Mouse (Mus musculus) embryonic facial prominence, embryonic 12.5 days (tissue): ENCODE measurements around the gene Figla. TPM values are rescaled to one million over a fixed set of nuclear protein-coding genes. Genes with fewer than 3 reads are reported as not detected.

ENCODE experiments used
- ATAC-seq: fragments of 200-750 bp; cut with Nextera tagmentation; 2 replicates; pipeline ENCODE4 v1.8.0; 2017; ENCODE audit not compliant: insufficient number of reproducible peaks, insufficient read depth, low FRiP score, low TSS enrichment
- H3K27ac ChIP-seq: fragments of 300-500 bp; sonication (generic); 2 replicates; pipeline ENCODE4 v1.5.1; 2016; ENCODE audit warnings: mild to moderate bottlenecking
- H3K27me3 ChIP-seq: fragments of 300-500 bp; sonication (generic); 2 replicates; pipeline ENCODE4 v1.6.1; 2016; ENCODE audit warnings: mild to moderate bottlenecking, moderate library complexity
- H3K36me3 ChIP-seq: fragments of 300-500 bp; sonication (generic); 2 replicates; pipeline ENCODE4 v1.6.1; 2016; ENCODE audit warnings: mild to moderate bottlenecking
- H3K4me1 ChIP-seq: fragments of 300-500 bp; sonication (generic); 2 replicates; pipeline ENCODE4 v1.6.1; 2016
- H3K4me2 ChIP-seq: fragments of 300-500 bp; sonication (generic); replicated peaks from 2 replicates; pipeline ENCODE4 v1.6.1; 2016; ENCODE audit warnings: mild to moderate bottlenecking, moderate library complexity
- H3K4me3 ChIP-seq: fragments of 300-500 bp; sonication (generic); 2 replicates; pipeline ENCODE4 v1.5.1; 2016; ENCODE audit warnings: mild to moderate bottlenecking
- H3K9ac ChIP-seq: fragments of 300-500 bp; sonication (generic); 2 replicates; pipeline ENCODE4 v1.6.1; 2016; ENCODE audit warnings: mild to moderate bottlenecking, moderate library complexity
- H3K9me3 ChIP-seq: fragments of 300-500 bp; sonication (generic); 2 replicates; pipeline ENCODE4 v1.6.1; 2016; ENCODE audit warnings: mild to moderate bottlenecking, moderate library complexity
- WGBS: fragments of 180-500 bp; shearing (Covaris S2); methylation state at CpG from one replicate; pipeline ENCODE4 v1.1.7; 2016; 5-methylcytosine and 5-hydroxymethylcytosine counted together
- polyA plus RNA-seq: library from polyadenylated mRNA; unstranded; fragments of >200 nt; fragmentation: Nextera tagmentation; extraction: Ambion mirVana; gene quantifications from 2 replicates; pipeline ENCODE4 v1.2.1, GENCODE M21; 2016

Figla gene
- polyA plus RNA-seq, 1 experiment from 2014 or later: not detected

DNA sequence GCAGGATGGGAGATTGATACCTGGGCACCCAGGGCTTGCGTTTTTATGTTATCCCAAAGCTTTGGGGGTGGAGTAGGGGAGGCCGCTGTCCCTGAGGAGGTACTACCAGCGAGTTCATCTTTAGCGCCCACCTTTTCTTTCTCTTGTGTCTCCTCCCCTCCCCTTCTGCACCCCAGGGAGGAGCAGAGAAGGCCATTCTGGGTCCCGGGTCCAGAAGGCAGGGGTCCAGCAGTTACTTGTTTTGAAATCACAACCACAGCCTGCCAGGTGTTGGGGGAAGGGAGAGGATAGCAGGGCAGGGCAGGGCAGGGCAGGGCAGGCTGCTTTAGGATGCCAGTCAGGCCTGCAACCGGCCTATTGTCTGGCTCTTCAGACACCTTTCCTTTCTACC, 13.3 kb downstream of the Figla start:
- peak overlapping the region; percentile 61 for H3K4me3 ChIP-seq
- no peaks in the 10 kb centered on the region for H3K36me3 ChIP-seq
- H3K27ac ChIP-seq: no peak overlapping the region
- 9% methylated on average over 6 of the region's 6 CpGs for WGBS
- ATAC-seq: no peak
- H3K4me1 ChIP-seq: 0 out of 2 replicates have a peak, but pooled peaks cover 5% of the 10 kb centered on the region
- H3K9me3 ChIP-seq: no peaks in the 10 kb centered on the region
- H3K4me2 ChIP-seq: peak overlapping the region; percentile 92
- H3K9ac ChIP-seq: peak overlapping the region; percentile 72
- peaks cover 17% of the 10 kb centered on the region for H3K27me3 ChIP-seq

DNA sequence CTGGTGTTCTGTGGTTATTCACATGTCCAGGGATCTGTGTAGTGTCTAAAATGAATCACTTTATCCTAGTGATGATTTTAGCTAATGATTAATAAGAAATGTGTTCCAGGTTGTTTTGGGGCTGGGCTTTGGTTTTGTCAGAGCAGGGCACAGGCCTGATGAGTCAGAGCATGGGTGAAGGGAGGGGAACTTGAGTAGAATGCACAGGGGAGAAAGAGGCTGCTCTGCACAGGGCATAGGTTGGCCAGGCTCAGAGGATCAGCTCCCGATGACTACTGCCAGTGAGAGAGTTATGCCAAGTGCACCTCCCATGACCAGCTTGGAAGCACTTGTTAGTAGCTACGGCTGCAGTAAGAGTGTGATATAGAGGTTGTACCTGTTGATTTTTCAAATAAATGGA, 15.6 kb downstream of the Figla start:
- Histone ChIP-seq H3K4me2 (no peak overlapping the region), H3K27me3 (peaks cover 17% of the 10 kb centered on the region), H3K36me3 (no peaks in the 10 kb centered on the region), H3K9ac (no peak overlapping the region), H3K4me3 (no peak overlapping the region), H3K27ac (no peak overlapping the region), H3K9me3 (no peaks in the 10 kb centered on the region), H3K4me1 (0 out of 2 replicates have a peak, but pooled peaks cover 5% of the 10 kb centered on the region)
- WGBS: 90% methylated on average over 2 of the region's 2 CpGs
- no peak for ATAC-seq

DNA sequence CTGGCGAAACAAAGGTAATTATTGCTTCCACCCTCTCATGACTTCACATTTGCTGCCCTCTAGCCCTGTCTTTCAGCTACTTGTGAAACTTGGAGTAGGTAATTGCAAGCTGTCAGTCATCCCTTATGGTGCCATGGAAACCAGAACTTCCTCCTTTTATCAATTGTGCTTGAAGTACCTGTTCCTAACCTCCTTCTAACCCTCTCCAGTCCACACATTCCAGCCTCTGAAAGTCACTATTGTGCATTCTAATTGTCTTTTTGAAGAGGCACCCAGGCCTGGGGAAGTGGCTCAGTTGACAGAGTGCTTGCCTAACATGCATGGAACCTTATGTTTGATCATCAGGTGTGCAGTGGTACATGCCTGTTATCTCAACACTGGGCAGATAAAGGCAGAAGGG, 17.7 kb downstream of the Figla start:
- H3K4me1 ChIP-seq: 0 out of 2 replicates have a peak, but pooled peaks cover 5% of the 10 kb centered on the region
- no peak for ATAC-seq

DNA sequence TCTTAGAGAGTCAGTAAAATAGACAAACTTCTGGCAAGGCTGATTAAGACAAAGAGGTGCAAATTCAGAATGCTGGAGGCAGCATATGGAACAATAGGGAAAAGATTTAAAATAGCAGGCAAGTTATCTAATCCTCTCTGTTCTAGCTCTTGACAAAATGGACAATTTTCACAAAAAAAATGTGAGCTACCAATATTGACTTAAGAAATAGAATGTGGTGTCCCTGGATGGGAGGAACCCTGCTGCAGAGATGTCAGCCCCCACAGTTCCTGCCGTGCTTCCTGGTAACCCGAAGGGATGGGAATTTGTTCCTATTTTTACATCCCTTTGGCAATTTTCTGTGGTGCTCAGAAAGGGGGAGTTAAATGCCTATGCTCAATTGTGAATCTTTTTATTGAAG, 22.9 kb downstream of the Figla start:
- no peak for ATAC-seq

More for the DNA sequence above, 17.7 kb downstream of the Figla start:
- Histone ChIP-seq H3K9me3 (no peaks in the 10 kb centered on the region), H3K27ac (no peak overlapping the region), H3K9ac (no peak overlapping the region), H3K27me3 (peaks cover 10% of the 10 kb centered on the region), H3K4me2 (no peak overlapping the region), H3K4me3 (no peak overlapping the region), H3K36me3 (no peaks in the 10 kb centered on the region)
- WGBS: 71% methylated on average over 1 of the region's 1 CpGs

DNA sequence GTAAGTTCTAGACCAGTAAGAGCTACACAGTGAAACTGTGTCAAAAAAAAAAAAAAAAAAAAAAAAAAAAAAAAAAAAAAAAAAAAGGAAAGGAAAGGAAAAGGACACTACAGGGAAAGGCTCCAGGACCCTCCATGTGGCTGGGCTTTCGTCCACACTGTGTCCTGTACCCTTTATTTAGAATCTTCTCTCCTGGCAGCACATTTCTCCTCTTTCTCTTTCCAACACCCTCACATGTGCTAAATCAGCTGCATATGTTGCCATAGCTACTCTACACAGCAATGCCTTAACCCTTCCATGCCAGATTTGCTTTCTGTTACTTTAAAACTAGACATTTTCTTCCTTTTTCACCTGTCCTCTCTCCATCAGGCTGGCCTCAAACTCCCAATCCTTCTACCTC, 24.2 kb downstream of the Figla start:
- H3K27ac ChIP-seq: no peak overlapping the region
- no peak overlapping the region for H3K4me3 ChIP-seq
- H3K27me3 ChIP-seq: no peaks in the 10 kb centered on the region
- H3K36me3 ChIP-seq: no peaks in the 10 kb centered on the region
- no peak overlapping the region for H3K9ac ChIP-seq
- no peak for ATAC-seq
- WGBS: 32% methylated on average over 1 of the region's 1 CpGs
- no peak overlapping the region for H3K4me2 ChIP-seq
- no peaks in the 10 kb centered on the region for H3K9me3 ChIP-seq
- H3K4me1 ChIP-seq: 0 out of 2 replicates have a peak, but pooled peaks cover 4% of the 10 kb centered on the region

More for the DNA sequence above, 22.9 kb downstream of the Figla start:
- no peak overlapping the region for H3K4me2 ChIP-seq
- no peaks in the 10 kb centered on the region for H3K36me3 ChIP-seq
- no peaks in the 10 kb centered on the region for H3K27me3 ChIP-seq
- no peak overlapping the region for H3K27ac ChIP-seq
- H3K9ac ChIP-seq: no peak overlapping the region
- no peak overlapping the region for H3K4me3 ChIP-seq
- WGBS: 58% methylated on average over 2 of the region's 2 CpGs
- 0 out of 2 replicates have a peak, but pooled peaks cover 4% of the 10 kb centered on the region for H3K4me1 ChIP-seq
- H3K9me3 ChIP-seq: no peaks in the 10 kb centered on the region

DNA sequence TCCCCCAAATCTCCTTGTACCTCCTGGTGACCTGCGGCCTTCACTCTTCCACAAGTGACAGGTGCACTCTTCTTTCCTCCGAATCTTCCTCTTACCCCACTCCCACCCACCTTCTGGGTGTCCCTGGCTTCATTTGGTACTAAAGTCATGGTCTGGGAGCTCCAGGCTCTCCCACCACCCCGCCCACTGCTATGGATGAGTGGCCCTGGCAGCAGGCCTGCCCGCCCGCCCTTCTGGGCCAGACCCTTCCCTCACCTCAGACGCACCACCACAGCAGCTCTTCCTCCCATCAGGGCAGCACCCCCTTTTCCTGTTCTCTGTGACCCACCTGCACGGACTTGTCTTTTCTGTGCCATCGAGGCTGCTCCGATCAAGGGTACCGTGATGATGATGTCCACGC, 31.5 kb downstream of the Figla start:
- Histone ChIP-seq H3K9me3 (no peaks in the 10 kb centered on the region), H3K4me2 (no peak overlapping the region), H3K4me3 (no peak overlapping the region), H3K27me3 (0 out of 2 replicates have a peak, but pooled peaks cover 3% of the 10 kb centered on the region), H3K36me3 (no peaks in the 10 kb centered on the region), H3K9ac (no peak overlapping the region), H3K27ac (no peak overlapping the region), H3K4me1 (peaks cover 13% of the 10 kb centered on the region)
- WGBS: 87% methylated on average over 11 of the region's 11 CpGs
- ATAC-seq: no peak

DNA sequence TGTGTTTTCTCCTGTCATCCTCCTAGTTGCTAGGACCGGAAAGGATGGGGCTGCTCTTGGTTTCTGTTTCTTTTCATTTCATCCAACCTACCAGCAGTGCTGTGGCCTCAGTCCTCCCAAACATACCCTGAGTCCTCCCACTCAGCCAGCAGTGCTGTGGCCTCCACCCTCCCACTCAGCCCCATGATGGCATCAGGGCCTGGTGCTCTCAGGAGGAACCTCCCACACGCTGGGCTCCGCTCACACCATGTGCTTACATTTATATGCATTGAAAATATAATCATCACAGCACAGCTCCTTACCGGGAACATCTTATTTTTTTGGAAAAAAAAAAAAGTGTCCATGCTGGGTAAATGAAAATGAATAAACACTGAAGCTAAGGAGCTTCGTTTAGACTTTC, 32.5 kb downstream of the Figla start:
- Histone ChIP-seq H3K9me3 (no peaks in the 10 kb centered on the region), H3K36me3 (no peaks in the 10 kb centered on the region), H3K4me3 (no peak overlapping the region), H3K27me3 (0 out of 2 replicates have a peak, but pooled peaks cover 3% of the 10 kb centered on the region), H3K9ac (no peak overlapping the region), H3K4me1 (peaks cover 13% of the 10 kb centered on the region), H3K27ac (no peak overlapping the region), H3K4me2 (no peak overlapping the region)
- 85% methylated on average over 5 of the region's 5 CpGs for WGBS
- ATAC-seq: no peak

DNA sequence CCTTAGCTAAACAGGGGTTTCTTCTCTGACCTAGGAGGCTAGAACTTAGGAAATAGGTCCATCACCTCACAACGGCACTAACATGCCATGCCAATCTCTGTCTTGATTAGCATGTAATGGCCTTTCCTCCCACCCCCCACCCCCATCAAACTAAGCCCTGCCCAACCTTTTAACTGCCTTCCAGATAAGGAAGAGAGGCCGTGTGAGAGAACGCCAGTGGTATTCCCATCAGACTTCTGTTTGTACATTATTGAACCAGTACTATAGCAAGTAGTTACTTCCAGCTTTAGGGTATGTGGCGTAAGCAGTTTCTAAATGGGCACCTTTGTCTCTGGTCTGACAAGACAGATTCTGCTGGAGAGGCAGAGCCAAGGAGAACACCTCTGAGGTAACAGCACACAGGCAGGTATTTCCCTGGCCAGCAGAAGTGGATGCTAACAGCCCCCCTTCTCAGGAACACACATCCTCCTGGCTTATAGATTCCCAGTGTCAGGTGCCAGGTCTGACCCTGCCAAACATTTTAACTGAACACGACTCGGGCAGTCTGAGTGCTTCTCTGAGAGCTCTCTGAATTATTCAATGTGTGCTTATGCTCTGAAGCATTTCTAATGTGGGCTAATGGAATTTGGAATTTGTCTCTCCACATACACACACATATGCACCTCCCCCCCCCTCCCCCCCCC, 34.8 kb downstream of the Figla start:
- H3K9me3 ChIP-seq: no peaks in the 10 kb centered on the region
- WGBS: 57% methylated on average over 6 of the region's 6 CpGs

DNA sequence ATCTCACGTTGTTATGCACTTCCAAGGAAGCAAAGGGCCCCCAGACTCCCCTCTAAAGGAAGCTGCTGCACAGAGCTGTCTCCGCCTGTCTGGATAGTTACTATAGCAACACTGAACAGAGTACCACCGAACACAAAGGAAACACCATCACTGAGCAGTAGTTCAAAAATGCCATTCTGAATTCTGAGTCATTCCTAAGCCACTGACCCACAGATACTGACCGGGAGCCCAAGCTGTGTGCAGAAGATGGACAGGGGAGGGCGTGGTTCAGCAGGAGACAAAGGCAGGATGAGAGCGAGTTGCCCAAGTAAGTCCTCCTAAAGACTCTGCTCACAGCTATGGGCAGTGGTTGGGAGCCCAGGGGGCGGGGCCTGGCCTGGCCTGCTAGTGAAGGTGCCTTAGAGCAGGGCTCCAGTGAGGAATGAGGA, 36.1 kb downstream of the Figla start:
- H3K4me2 ChIP-seq: no peak overlapping the region
- H3K27ac ChIP-seq: peak overlapping the region; percentile 4; the same call in 1 of the 2 replicates
- H3K4me3 ChIP-seq: no peak overlapping the region
- no peaks in the 10 kb centered on the region for H3K36me3 ChIP-seq
- 30% methylated on average over 7 of the region's 7 CpGs for WGBS
- 0 out of 2 replicates have a peak, but pooled peaks cover 3% of the 10 kb centered on the region for H3K27me3 ChIP-seq
- H3K9ac ChIP-seq: no peak overlapping the region
- H3K9me3 ChIP-seq: no peaks in the 10 kb centered on the region
- H3K4me1 ChIP-seq: peaks cover 13% of the 10 kb centered on the region
- no peak for ATAC-seq

More for the DNA sequence above, 34.8 kb downstream of the Figla start:
- no peak overlapping the region for H3K4me2 ChIP-seq
- H3K27ac ChIP-seq: no peak overlapping the region
- H3K27me3 ChIP-seq: 0 out of 2 replicates have a peak, but pooled peaks cover 3% of the 10 kb centered on the region
- ATAC-seq: no peak
- H3K4me3 ChIP-seq: no peak overlapping the region
- H3K4me1 ChIP-seq: peaks cover 13% of the 10 kb centered on the region
- no peak overlapping the region for H3K9ac ChIP-seq
- H3K36me3 ChIP-seq: no peaks in the 10 kb centered on the region

DNA sequence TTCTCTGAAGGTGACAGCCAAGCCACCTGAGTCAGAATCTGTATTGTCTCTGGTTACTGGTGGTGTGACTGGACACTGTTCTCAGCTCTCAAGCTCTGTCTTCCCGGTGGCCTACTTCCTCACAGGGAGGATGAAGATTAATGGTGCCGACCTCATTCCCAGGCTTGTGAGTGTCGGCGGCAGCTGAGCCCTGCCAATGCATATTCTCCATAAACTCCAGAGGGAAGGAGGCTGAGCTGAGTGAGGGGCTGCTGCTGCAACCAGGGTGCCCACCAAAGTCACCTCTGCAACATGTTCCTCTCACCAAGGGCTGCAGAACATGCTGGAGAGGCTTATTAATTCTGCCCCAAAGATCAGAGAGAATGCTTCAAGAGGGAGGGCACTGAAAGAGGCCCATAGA, 36.6 kb downstream of the Figla start:
- no peak overlapping the region; the same call in 1 of the 2 replicates for H3K27ac ChIP-seq
- ATAC-seq: no peak
- no peaks in the 10 kb centered on the region for H3K36me3 ChIP-seq
- H3K4me1 ChIP-seq: peaks cover 13% of the 10 kb centered on the region
- no peak overlapping the region for H3K4me3 ChIP-seq
- no peak overlapping the region for H3K4me2 ChIP-seq
- no peak overlapping the region for H3K9ac ChIP-seq
- H3K27me3 ChIP-seq: 0 out of 2 replicates have a peak, but pooled peaks cover 3% of the 10 kb centered on the region
- H3K9me3 ChIP-seq: no peaks in the 10 kb centered on the region
- 64% methylated on average over 4 of the region's 4 CpGs for WGBS

DNA sequence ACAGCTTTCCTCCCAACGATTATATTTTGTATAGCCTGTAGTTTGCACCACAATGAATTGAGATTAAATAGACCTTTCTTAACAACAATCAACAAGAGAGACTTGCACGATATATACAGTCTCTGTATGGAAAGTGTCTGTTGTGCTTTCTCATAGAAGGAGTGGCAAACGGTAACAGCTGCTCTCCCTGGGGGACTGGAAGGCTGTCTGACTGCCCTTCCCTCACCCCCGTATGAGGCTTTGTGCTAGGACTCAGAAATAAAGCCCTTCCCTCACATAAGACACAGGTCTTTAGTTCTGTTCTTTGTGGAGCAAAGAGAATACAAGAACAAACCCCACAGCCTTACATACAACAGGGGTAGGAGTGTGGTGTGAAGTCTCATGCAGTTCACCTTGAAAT, 37.1 kb downstream of the Figla start:
- H3K9ac ChIP-seq: no peak overlapping the region
- no peaks in the 10 kb centered on the region for H3K36me3 ChIP-seq
- peaks cover 13% of the 10 kb centered on the region for H3K4me1 ChIP-seq
- H3K27ac ChIP-seq: no peak overlapping the region
- H3K4me3 ChIP-seq: no peak overlapping the region
- ATAC-seq: no peak
- no peak overlapping the region for H3K4me2 ChIP-seq
- WGBS: 34% methylated on average over 4 of the region's 4 CpGs
- H3K9me3 ChIP-seq: no peaks in the 10 kb centered on the region
- H3K27me3 ChIP-seq: 0 out of 2 replicates have a peak, but pooled peaks cover 3% of the 10 kb centered on the region

DNA sequence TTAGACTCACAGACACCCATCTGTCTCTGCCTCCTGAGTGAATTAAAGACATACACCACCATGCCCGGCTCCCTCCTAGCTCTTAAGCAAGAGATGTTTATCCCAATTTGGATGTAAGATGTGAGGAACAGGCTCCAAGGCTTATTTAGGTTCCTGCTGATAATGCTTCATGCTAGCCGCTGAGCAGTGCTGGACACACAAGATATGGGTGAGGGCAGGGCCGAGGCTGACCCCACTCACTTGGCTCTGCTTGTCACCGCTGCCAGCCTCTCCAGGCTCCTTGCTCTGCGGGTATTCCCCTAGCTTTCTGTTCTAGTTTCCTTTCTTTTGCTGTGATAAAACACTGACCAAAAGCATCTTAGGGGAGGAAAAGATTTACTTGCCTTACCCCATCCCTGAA, 37.6 kb downstream of the Figla start:
- Histone ChIP-seq H3K4me2 (no peak overlapping the region), H3K4me1 (peaks cover 13% of the 10 kb centered on the region), H3K9ac (no peak overlapping the region), H3K27ac (no peak overlapping the region), H3K9me3 (no peaks in the 10 kb centered on the region), H3K36me3 (no peaks in the 10 kb centered on the region), H3K27me3 (0 out of 2 replicates have a peak, but pooled peaks cover 3% of the 10 kb centered on the region), H3K4me3 (no peak overlapping the region)
- no peak for ATAC-seq
- whole genome bisulfite sequencing: 74% methylated on average over 5 of the region's 5 CpGs
